Mouse (Mus musculus): ENCODE data around the gene Stambpl1. TPM values are rescaled to one million over a fixed set of nuclear protein-coding genes. Genes with fewer than 3 reads are reported as not detected.

The Stambpl1 gene
- polyA plus RNA-seq, 1 experiment from 2014 or later, result 10.3 TPM

DNA sequence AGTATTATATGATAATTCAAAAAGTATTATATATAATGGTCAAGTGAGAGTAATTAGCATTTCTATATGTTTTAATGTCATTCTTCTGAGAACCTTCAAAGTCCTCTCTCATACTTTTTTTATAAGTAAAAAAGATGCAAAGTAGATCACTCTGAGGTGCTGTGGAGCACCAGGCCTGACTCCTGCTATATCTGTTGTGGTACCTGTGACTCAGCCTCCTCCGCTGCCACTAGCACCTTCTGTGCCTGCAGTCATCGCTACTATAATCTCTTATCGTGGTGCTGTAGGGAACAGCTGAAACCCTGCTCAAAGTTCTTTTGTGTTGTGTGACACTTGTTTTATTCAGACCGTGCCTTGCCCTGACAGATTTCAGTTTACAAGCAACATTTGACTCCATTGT is 25.6 kb upstream of the Stambpl1 start:
- H3K4me3 ChIP-seq (ENCODE audit: low read depth, low read length), result no peak overlapping the region
- H3K9ac ChIP-seq (replicated peaks), result no peak overlapping the region
- no peaks in the 10 kb centered on the region for H3K9me3 ChIP-seq (ENCODE audit: low read length)
- 81% methylated on average over 4 of the region's 4 CpGs for WGBS (ENCODE audit: insufficient replicate concordance)
- DNase-seq (no peak), ATAC-seq (no peak)
- H3K4me1 ChIP-seq (ENCODE audit: insufficient read depth), result peaks cover 7% of the 10 kb centered on the region
- no peaks in the 10 kb centered on the region for H3K36me3 ChIP-seq (replicated peaks; ENCODE audit: insufficient read depth, low read length)
- H3K27me3 ChIP-seq (ENCODE audit: insufficient read depth, low read length), result no peaks in the 10 kb centered on the region
- no peak overlapping the region for H3K4me2 ChIP-seq (ENCODE audit: low read depth, low read length)
- no peak overlapping the region for H3K27ac ChIP-seq (ENCODE audit: low read depth)
- TF ChIP-seq EP300 (IDR thresholded peaks at IDR 0.05; ENCODE audit: low read depth), result no peak
- TF ChIP-seq CTCF (IDR thresholded peaks at IDR 0.05; ENCODE audit: low read depth), result no peak

DNA sequence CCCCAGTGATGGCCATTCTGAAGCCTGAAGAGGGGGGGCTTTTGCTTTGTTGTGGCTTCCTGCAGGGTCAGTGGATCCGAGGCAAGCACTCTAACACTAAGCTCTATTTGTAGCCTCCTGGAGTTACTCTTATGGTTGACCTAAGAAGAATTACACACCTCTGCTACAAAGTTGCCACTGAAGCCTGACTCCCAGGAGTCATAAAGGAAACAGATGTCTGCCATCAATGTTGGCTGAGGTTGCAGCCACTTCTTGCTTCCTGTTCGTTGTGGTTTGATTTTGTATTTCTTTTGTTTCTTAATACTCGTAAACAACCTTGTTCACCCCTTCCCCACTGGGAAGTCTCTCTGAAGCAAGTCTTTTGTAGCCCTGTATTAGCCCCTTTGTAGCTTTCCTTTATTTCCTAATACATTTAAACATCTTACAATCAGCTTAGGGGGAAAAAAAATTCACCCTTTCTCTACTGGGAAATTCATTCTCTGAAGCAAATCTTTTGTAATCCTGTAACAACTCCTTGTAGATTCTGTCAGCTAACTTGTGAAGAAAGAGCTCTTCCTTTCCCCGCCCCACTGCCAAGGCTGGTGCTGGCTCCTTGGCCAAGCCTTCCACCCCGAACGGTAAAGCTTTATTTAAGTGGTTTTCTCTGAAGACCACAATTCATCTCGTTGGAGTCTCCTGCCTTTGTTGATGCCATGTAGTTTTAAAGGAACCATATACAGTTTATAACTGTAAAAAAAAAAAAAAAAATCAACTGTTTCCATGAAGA is 23.9 kb upstream of the Stambpl1 start:
- no peak for ATAC-seq

DNA sequence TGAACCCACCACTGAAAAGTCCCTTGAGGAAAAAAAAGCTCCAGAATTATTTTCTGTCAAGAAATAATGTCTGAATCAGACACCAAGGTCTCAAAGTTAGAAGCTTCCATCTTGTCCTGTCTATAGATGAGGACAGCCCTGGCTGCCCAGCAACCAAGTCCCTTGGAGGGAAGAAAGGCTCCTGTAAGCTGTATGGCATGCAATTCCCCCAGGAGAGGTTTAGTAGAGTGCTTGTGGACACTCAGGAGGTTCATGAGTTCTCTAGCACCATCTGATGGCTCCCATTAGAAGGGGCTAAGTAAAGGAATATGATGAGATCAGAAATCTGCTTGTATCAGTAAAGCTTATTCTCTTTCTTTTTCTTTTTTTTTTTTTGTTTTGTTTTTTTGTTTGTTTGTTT is 22.9 kb upstream of the Stambpl1 start:
- Histone ChIP-seq H3K27ac (ENCODE audit: low read depth) (no peak overlapping the region; the same call in 1 of the 2 replicates), H3K4me3 (ENCODE audit: low read depth, low read length) (no peak overlapping the region), H3K27me3 (ENCODE audit: insufficient read depth, low read length) (no peaks in the 10 kb centered on the region), H3K4me1 (ENCODE audit: insufficient read depth) (peaks cover 3% of the 10 kb centered on the region; the same call in 1 of the 2 replicates), H3K4me2 (ENCODE audit: low read depth, low read length) (no peak overlapping the region), H3K9me3 (ENCODE audit: low read length) (no peaks in the 10 kb centered on the region), H3K9ac (replicated peaks) (no peak overlapping the region), H3K36me3 (replicated peaks; ENCODE audit: insufficient read depth, low read length) (no peaks in the 10 kb centered on the region)
- no peak for DNase-seq
- TF ChIP-seq CTCF (IDR thresholded peaks at IDR 0.05; ENCODE audit: low read depth) (no peak), EP300 (IDR thresholded peaks at IDR 0.05; ENCODE audit: low read depth) (no peak)
- ATAC-seq, result no peak

More for the DNA sequence above, 23.9 kb upstream of the Stambpl1 start:
- TF ChIP-seq CTCF (IDR thresholded peaks at IDR 0.05; ENCODE audit: low read depth) (no peak), EP300 (IDR thresholded peaks at IDR 0.05; ENCODE audit: low read depth) (no peak)
- peak; percentile 14 for DNase-seq
- no peaks in the 10 kb centered on the region for H3K27me3 ChIP-seq (ENCODE audit: insufficient read depth, low read length)
- peak overlapping the region; percentile 15 for H3K4me2 ChIP-seq (ENCODE audit: low read depth, low read length)
- H3K4me1 ChIP-seq (ENCODE audit: insufficient read depth), result peaks cover 3% of the 10 kb centered on the region
- no peaks in the 10 kb centered on the region for H3K36me3 ChIP-seq (replicated peaks; ENCODE audit: insufficient read depth, low read length)
- H3K4me3 ChIP-seq (ENCODE audit: low read depth, low read length), result no peak overlapping the region
- no peaks in the 10 kb centered on the region for H3K9me3 ChIP-seq (ENCODE audit: low read length)
- H3K9ac ChIP-seq (replicated peaks), result no peak overlapping the region
- H3K27ac ChIP-seq (ENCODE audit: low read depth), result peak overlapping the region; percentile 66; the same call in 1 of the 2 replicates
- 30% methylated on average over 7 of the region's 7 CpGs for WGBS (ENCODE audit: insufficient replicate concordance)

DNA sequence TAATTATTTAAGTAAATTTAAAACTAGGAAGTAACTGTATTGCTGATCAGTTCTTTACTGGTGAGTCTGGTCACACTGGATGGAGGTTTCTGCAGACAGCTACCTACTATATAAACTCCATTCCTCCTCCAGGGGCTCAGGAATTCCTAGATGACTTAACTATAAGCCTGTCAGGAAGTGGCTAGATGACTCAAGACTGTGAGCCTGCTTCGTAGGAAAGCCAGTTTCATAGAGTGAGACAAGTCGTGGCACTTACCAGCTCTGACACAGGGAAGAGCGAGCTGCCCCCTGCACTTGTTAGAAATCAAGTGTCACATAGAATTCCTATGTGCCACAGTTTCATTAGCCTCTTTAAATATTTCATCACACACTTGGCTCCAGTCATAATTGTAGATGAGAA is 20.9 kb upstream of the Stambpl1 start:
- no peak for DNase-seq
- no peaks in the 10 kb centered on the region; the same call in 1 of the 2 replicates for H3K4me1 ChIP-seq (ENCODE audit: insufficient read depth)
- ATAC-seq, result no peak
- no peak overlapping the region for H3K9ac ChIP-seq (replicated peaks)
- WGBS (ENCODE audit: insufficient replicate concordance), result 56% methylated on average over 3 of the region's 3 CpGs
- no peaks in the 10 kb centered on the region for H3K27me3 ChIP-seq (ENCODE audit: insufficient read depth, low read length)
- no peak overlapping the region for H3K27ac ChIP-seq (ENCODE audit: low read depth)
- no peak overlapping the region for H3K4me2 ChIP-seq (ENCODE audit: low read depth, low read length)
- TF ChIP-seq CTCF (IDR thresholded peaks at IDR 0.05; ENCODE audit: low read depth) (no peak), EP300 (IDR thresholded peaks at IDR 0.05; ENCODE audit: low read depth) (no peak)
- no peaks in the 10 kb centered on the region for H3K36me3 ChIP-seq (replicated peaks; ENCODE audit: insufficient read depth, low read length)
- H3K9me3 ChIP-seq (ENCODE audit: low read length), result no peaks in the 10 kb centered on the region
- H3K4me3 ChIP-seq (ENCODE audit: low read depth, low read length), result no peak overlapping the region

DNA sequence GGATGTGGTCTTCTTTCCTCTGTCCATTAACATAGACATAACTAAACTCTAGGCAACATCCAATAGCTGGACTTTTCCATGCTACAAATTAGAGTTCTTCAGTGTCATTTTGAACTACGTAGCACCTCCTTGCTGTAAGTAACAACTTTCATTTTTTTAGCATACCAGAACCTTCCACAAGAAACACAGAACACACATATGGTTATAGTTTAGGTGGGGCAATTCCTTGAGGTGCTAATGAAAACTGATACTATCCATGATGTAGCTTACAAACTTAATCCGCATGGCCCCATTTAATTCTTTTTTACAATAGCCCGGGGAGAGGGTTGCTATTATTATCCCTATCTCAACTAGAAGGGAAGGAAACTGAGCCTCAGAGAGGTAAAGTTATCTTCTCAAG is 18.0 kb upstream of the Stambpl1 start:
- Histone ChIP-seq H3K4me3 (ENCODE audit: low read depth, low read length) (no peak overlapping the region), H3K27me3 (ENCODE audit: insufficient read depth, low read length) (no peaks in the 10 kb centered on the region), H3K9ac (replicated peaks) (no peak overlapping the region), H3K9me3 (ENCODE audit: low read length) (no peaks in the 10 kb centered on the region), H3K36me3 (replicated peaks; ENCODE audit: insufficient read depth, low read length) (no peaks in the 10 kb centered on the region), H3K4me1 (ENCODE audit: insufficient read depth) (no peaks in the 10 kb centered on the region; the same call in 1 of the 2 replicates), H3K4me2 (ENCODE audit: low read depth, low read length) (no peak overlapping the region), H3K27ac (ENCODE audit: low read depth) (no peak overlapping the region)
- DNase-seq (no peak), ATAC-seq (no peak)
- WGBS (ENCODE audit: insufficient replicate concordance), result 49% methylated on average over 3 of the region's 3 CpGs
- no peak for TF ChIP-seq CTCF (IDR thresholded peaks at IDR 0.05; ENCODE audit: low read depth)
- no peak for TF ChIP-seq EP300 (IDR thresholded peaks at IDR 0.05; ENCODE audit: low read depth)

DNA sequence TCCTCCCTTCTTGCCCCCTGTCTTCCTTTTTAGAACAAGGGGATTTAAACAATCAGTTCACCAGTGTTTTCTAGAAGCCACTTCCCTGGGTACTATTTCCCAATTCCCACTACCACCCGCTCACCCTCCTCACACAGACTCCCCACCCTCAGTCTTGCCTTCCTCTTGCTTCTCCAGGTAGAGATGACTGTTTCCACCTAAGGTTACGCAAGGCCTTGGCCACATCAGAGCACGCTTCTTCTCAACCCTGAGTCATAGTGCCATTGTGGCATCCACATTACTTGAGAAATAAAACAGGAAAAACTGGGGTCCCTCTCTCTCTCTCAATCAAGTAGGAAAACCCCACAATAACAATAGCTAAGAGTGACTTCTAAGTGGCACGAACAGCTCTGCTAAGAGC is 12.9 kb upstream of the Stambpl1 start:
- H3K9me3 ChIP-seq (ENCODE audit: low read length), result no peaks in the 10 kb centered on the region
- no peak overlapping the region for H3K9ac ChIP-seq (replicated peaks)
- no peaks in the 10 kb centered on the region for H3K4me1 ChIP-seq (ENCODE audit: insufficient read depth)
- ATAC-seq (no peak), DNase-seq (no peak)
- 75% methylated on average over 4 of the region's 4 CpGs for WGBS (ENCODE audit: insufficient replicate concordance)
- no peaks in the 10 kb centered on the region for H3K36me3 ChIP-seq (replicated peaks; ENCODE audit: insufficient read depth, low read length)
- H3K4me3 ChIP-seq (ENCODE audit: low read depth, low read length), result no peak overlapping the region
- H3K27me3 ChIP-seq (ENCODE audit: insufficient read depth, low read length), result no peaks in the 10 kb centered on the region
- no peak overlapping the region for H3K27ac ChIP-seq (ENCODE audit: low read depth)
- TF ChIP-seq CTCF (IDR thresholded peaks at IDR 0.05; ENCODE audit: low read depth) (no peak), EP300 (IDR thresholded peaks at IDR 0.05; ENCODE audit: low read depth) (no peak)
- no peak overlapping the region for H3K4me2 ChIP-seq (ENCODE audit: low read depth, low read length)
